Comparison of ENCODE assay signal across 30 mouse cellular contexts in genomic region chr17:28613096-28613495, GRCm38 (mm10). TPM values are rescaled to one million over a fixed set of nuclear protein-coding genes. Genes with fewer than 3 reads are reported as not detected.
DNase-seq lines count a peak whose midpoint lies in the region; ATAC-seq and TF ChIP-seq lines count a peak whose summit lies in the region.
"Had no signal": no experiment of that assay in that cellular context is flagged by ENCODE, and none has a peak within 500 bp of the region (broad histone marks: within the 10 kb centered on the region; RNA-seq: fewer than 3 reads in every experiment).

No protein-coding gene starts in this region.

- no peak for ATAC-seq in stomach, postnatal 0 days (ENCODE audit: low FRiP score, low TSS enrichment)
- ATAC-seq: forebrain, embryonic 13.5 days; forebrain, embryonic 16.5 days; hindbrain, postnatal 0 days; Patski had no signal

- 63% methylated on average over 6 of the region's 6 CpGs for WGBS in spleen, adult 2 months
- 81% methylated on average over 6 of the region's 6 CpGs for WGBS in stomach, postnatal 0 days

- no peak for DNase-seq in spleen, adult 2 months (ENCODE audit: low read depth in 1 of 2, low spot score in 2 of 2)
- DNase-seq in spleen, adult 12 weeks (ENCODE audit: low spot score) = no peak
- DNase-seq in CD4-positive helper T cell, adult 2 months (ENCODE audit: low read depth, low spot score) = peak; percentile 44
- no peak for DNase-seq in MEL (ENCODE audit: low read depth, low spot score)
- no peak for DNase-seq in stomach, postnatal 0 days (ENCODE audit: low spot score)
- DNase-seq in urinary bladder, adult 18-20 months (ENCODE audit: low spot score in 2 of 2) = no peak
- DNase-seq: adrenal gland, postnatal 10 days; adrenal gland, postnatal 36 days; cerebellum, adult 18-20 months; cerebellum, adult 9-10 months; cerebellum, postnatal 14 days; gastrocnemius, postnatal 10 days; gastrocnemius, postnatal 36 days; heart, adult 2 months; heart, postnatal 14 days; heart, postnatal 4 days had no signal

- H3K4me2 ChIP-seq in stomach, postnatal 0 days (replicated peaks; ENCODE audit: low read depth) = no peak overlapping the region
- H3K4me2 ChIP-seq: forebrain, embryonic 13.5 days; heart, embryonic 13.5 days; hindbrain, embryonic 14.5 days had no signal

- TF ChIP-seq EP300 in MEL (IDR thresholded peaks at IDR 0.05; ENCODE audit: low read depth in 1 of 2, low read length in 2 of 2) = no peak
- no peak for TF ChIP-seq EP300 in stomach, postnatal 0 days (optimal IDR thresholded peaks at IDR 0.05)

- no peaks in the 10 kb centered on the region; the same call in 1 of the 2 replicates for H3K36me3 ChIP-seq in spleen, adult 2 months (ENCODE audit: control insufficient read depth, insufficient read depth, low read length)
- H3K36me3 ChIP-seq in MEL (ENCODE audit: control insufficient read depth in 1 of 2, insufficient read depth in 2 of 2, low read length in 2 of 2) = peaks cover 30 to 54% of the 10 kb centered on the region in 2 experiments
- H3K36me3 ChIP-seq in stomach, postnatal 0 days (ENCODE audit: control insufficient read depth, insufficient read depth, low read length) = no peaks in the 10 kb centered on the region; the same call in 1 of the 2 replicates

- H3K79me2 ChIP-seq in MEL (ENCODE audit: control insufficient read depth, insufficient read depth, low read length, poor library complexity) = peaks cover 66% of the 10 kb centered on the region

- H3K4me1 ChIP-seq in spleen, adult 2 months (ENCODE audit: control insufficient read depth, insufficient read depth, insufficient read length) = peaks cover 5% of the 10 kb centered on the region; the same call in 1 of the 2 replicates
- peaks cover 25 to 30% of the 10 kb centered on the region in 2 experiments for H3K4me1 ChIP-seq in MEL (ENCODE audit: control insufficient read depth in 1 of 2, insufficient read depth in 2 of 2, low read length in 2 of 2)
- no peaks in the 10 kb centered on the region for H3K4me1 ChIP-seq in stomach, postnatal 0 days (replicated peaks; ENCODE audit: control insufficient read depth, insufficient read depth)

- H3K9ac ChIP-seq in MEL (ENCODE audit: control insufficient read depth, low read depth, low read length, poor library complexity, severe bottlenecking) = no peak overlapping the region
- H3K9ac ChIP-seq in stomach, postnatal 0 days (ENCODE audit: low read length) = no peak overlapping the region
- H3K9ac ChIP-seq: forebrain, embryonic 13.5 days; heart, embryonic 13.5 days; hindbrain, embryonic 14.5 days had no signal

- no peaks in the 10 kb centered on the region for H3K9me3 ChIP-seq in MEL (replicated peaks; ENCODE audit: insufficient read depth, low read length)
- no peaks in the 10 kb centered on the region for H3K9me3 ChIP-seq in stomach, postnatal 0 days (ENCODE audit: control insufficient read depth, low read length)
- H3K9me3 ChIP-seq: forebrain, embryonic 10.5 days; forebrain, embryonic 13.5 days; heart, embryonic 10.5 days; heart, embryonic 13.5 days had no signal

- no peak for TF ChIP-seq POLR2A in spleen, adult 2 months (IDR thresholded peaks at IDR 0.05; ENCODE audit: low read depth, low read length)
- no peak for TF ChIP-seq POLR2A in MEL (IDR thresholded peaks at IDR 0.05; ENCODE audit: control insufficient read depth in 1 of 2, insufficient read depth in 1 of 2, low read depth in 1 of 2, low read length in 2 of 2, poor library complexity in 1 of 2)

- no peak for TF ChIP-seq CTCF in spleen, adult 2 months (IDR thresholded peaks at IDR 0.05; ENCODE audit: extremely low read depth, insufficient read depth, insufficient read length, insufficient replicate concordance)
- TF ChIP-seq CTCF in MEL (IDR thresholded peaks at IDR 0.05 in 2 of 3, conservative IDR thresholded peaks at IDR 0.05 in 1 of 3; ENCODE audit: control insufficient read depth in 1 of 3, insufficient read depth in 1 of 3, low read depth in 2 of 3, low read length in 3 of 3, poor library complexity in 1 of 3, severe bottlenecking in 1 of 3) = no peak
- no peak for TF ChIP-seq CTCF in stomach, postnatal 0 days (IDR thresholded peaks at IDR 0.05; ENCODE audit: low read depth)

- no peaks in the 10 kb centered on the region for H3K27me3 ChIP-seq in spleen, adult 2 months (ENCODE audit: control insufficient read depth, insufficient read depth, low read length)
- H3K27me3 ChIP-seq in MEL (ENCODE audit: control insufficient read depth in 1 of 2, insufficient read depth in 2 of 2, low read length in 2 of 2) = no peaks in the 10 kb centered on the region
- H3K27me3 ChIP-seq in stomach, postnatal 0 days (ENCODE audit: control insufficient read depth, insufficient read depth, low read length) = no peaks in the 10 kb centered on the region
- H3K27me3 ChIP-seq: forebrain, embryonic 13.5 days; heart, embryonic 13.5 days; Patski had no signal

- TF ChIP-seq RAD21 in MEL (IDR thresholded peaks at IDR 0.05; ENCODE audit: low read depth, low read length) = no peak

- H3K27ac ChIP-seq in spleen, adult 2 months (ENCODE audit: insufficient read depth, low read length) = peak overlapping the region; percentile 63
- peak overlapping the region; percentile 28 for H3K27ac ChIP-seq in MEL (ENCODE audit: control insufficient read depth, low read depth, low read length)
- no peak overlapping the region for H3K27ac ChIP-seq in stomach, postnatal 0 days (replicated peaks)
- H3K27ac ChIP-seq: forebrain, embryonic 10.5 days; forebrain, embryonic 13.5 days; heart, adult 2 months; heart, embryonic 10.5 days; heart, embryonic 13.5 days; hindbrain, embryonic 14.5 days; hindbrain, postnatal 0 days had no signal

- H3K4me3 ChIP-seq in spleen, adult 2 months (ENCODE audit: extremely low read depth, insufficient read depth, insufficient read length) = no peak overlapping the region
- no peak overlapping the region for H3K4me3 ChIP-seq in MEL (ENCODE audit: control insufficient read depth in 1 of 2, insufficient read depth in 1 of 2, low read depth in 2 of 2, low read length in 2 of 2)
- H3K4me3 ChIP-seq in stomach, postnatal 0 days (ENCODE audit: low read depth, low read length) = no peak overlapping the region
- H3K4me3 ChIP-seq: forebrain, embryonic 10.5 days; forebrain, embryonic 13.5 days; heart, adult 2 months; heart, embryonic 10.5 days; heart, embryonic 13.5 days had no signal

TF ChIP-seq in MEL, 35 proteins besides CTCF, POLR2A, EP300 and RAD21:
- peak; percentile 66 for TF ChIP-seq ZNF384 (IDR thresholded peaks at IDR 0.05; ENCODE audit: low read depth, low read length)
- no peak for TF ChIP-seq MEF2A (IDR thresholded peaks at IDR 0.05; ENCODE audit: extremely low read depth, insufficient replicate concordance, low read depth, low read length, poor library complexity, severe bottlenecking)

RNA-seq across cellular contexts. Expression of gene Srpk1, which starts 9.4 kb away (rescaled TPM):
- 20.0 and 20.5 TPM in 2 replicates for polyA plus RNA-seq in spleen, adult 2 months (2012; rRNA removed)
- 125 and 138 TPM in 2 replicates for total RNA-seq in MEL (2012; rRNA removed)
- polyA plus RNA-seq in MEL (2012; ENCODE audit: insufficient read depth in 1 of 2, insufficient read length in 2 of 2, low read depth in 1 of 2, low replicate concordance in 2 of 2, missing spikeins in 1 of 2) = 100 to 1,000 TPM; 119 to 211 TPM
- 88.7 and 103 TPM in 2 replicates for polyA plus RNA-seq in stomach, postnatal 0 days (2015; fragmentation: Nextera tagmentation; extraction: Ambion mirVana)

RNA-seq across cellular contexts. Expression of gene Lhfpl5, which starts 37.7 kb away (rescaled TPM):
- not detected in 2 replicates for polyA plus RNA-seq in spleen, adult 2 months (2012; rRNA removed)
- total RNA-seq in MEL (2012; rRNA removed) = not detected in 2 replicates
- under 1 TPM in 1 of 2 experiments, not detected in 1; 0.19 TPM for polyA plus RNA-seq in MEL (2012; ENCODE audit: insufficient read depth in 1 of 2, insufficient read length in 2 of 2, low read depth in 1 of 2, low replicate concordance in 2 of 2, missing spikeins in 1 of 2)
- polyA plus RNA-seq in stomach, postnatal 0 days (2015; fragmentation: Nextera tagmentation; extraction: Ambion mirVana) = 0.98 and 1.2 TPM in 2 replicates
- total RNA-seq: gastrocnemius, adult 18-20 months; gastrocnemius, postnatal 10 days; gastrocnemius, postnatal 36 days; granulocyte monocyte progenitor cell, adult 5-6 weeks; heart, adult 2 months; heart, postnatal 14 days; heart, postnatal 4 days had no signal

RNA-seq across cellular contexts. Expression of gene Clps, which starts 52.5 kb away (rescaled TPM):
- polyA plus RNA-seq in spleen, adult 2 months (2012; rRNA removed) = 8,275 and 8,966 TPM in 2 replicates
- not detected in 2 replicates for total RNA-seq in MEL (2012; rRNA removed)
- polyA plus RNA-seq in MEL (2012; ENCODE audit: insufficient read depth in 1 of 2, insufficient read length in 2 of 2, low read depth in 1 of 2, low replicate concordance in 2 of 2, missing spikeins in 1 of 2) = not detected
- polyA plus RNA-seq in stomach, postnatal 0 days (2015; fragmentation: Nextera tagmentation; extraction: Ambion mirVana) = 1,789 and 1,944 TPM in 2 replicates
- total RNA-seq: adrenal gland, adult 18-20 months; adrenal gland, postnatal 10 days; adrenal gland, postnatal 36 days; gastrocnemius, adult 18-20 months; gastrocnemius, postnatal 10 days; gastrocnemius, postnatal 36 days; granulocyte monocyte progenitor cell, adult 5-6 weeks; heart, adult 2 months; heart, postnatal 14 days; heart, postnatal 4 days; hindbrain, postnatal 0 days had no signal
- polyA plus RNA-seq: embryonic facial prominence, embryonic 11.5 days; embryonic facial prominence, embryonic 14.5 days; forebrain, embryonic 10.5 days; forebrain, embryonic 16.5 days; hindbrain, embryonic 11.5 days; hindbrain, embryonic 14.5 days; hindbrain, postnatal 0 days; Patski had no signal

Comparison
In these comparisons a context has a peak if more than half of its experiments do, and no peak if none do; other contexts are left out.
1. RNA of gene Clps, which starts 52.5 kb away (polyA plus RNA-seq): 8,275 to 8,966 TPM in spleen, adult 2 months and 1,789 to 1,944 TPM in stomach, postnatal 0 days; not detected in MEL; every median in the first group is over 1,000 times any median in the second.